Mouse (Mus musculus): ENCODE measurements at regions not wholly inside any gene's neighbourhood (a gene's known extent, or its start where the extent isn't known, plus 50 kb on each side); places are given as distances from the start of the nearest gene placed in this dataset.
A peak's percentile ranks its signal among the peaks of the same experiment; 100 is the strongest.

GRCm38 (mm10) chr8:64421502-64422199 lies 215.6 kb upstream of the Tll1 start:
- no peak for DNase-seq

- no peak for DNase-seq
These were observed 206.6 kb upstream of the Tll1 start for GRCm38 (mm10) chr8:64412488-64413188.

- DNase-seq = no peak
These were observed 200.9 kb upstream of the Tll1 start for GRCm38 (mm10) chr8:64406775-64407490.

- no peak for DNase-seq
These were observed 193.5 kb upstream of the Tll1 start for GRCm38 (mm10) chr8:64399554-64399953.

GRCm38 (mm10) chr8:64397876-64398275 lies 191.8 kb upstream of the Tll1 start:
- peak in 1 of 2 experiments; percentile 5 for DNase-seq

- peak; percentile 60 to 74 for DNase-seq
These were observed 189.7 kb upstream of the Tll1 start for GRCm38 (mm10) chr8:64395816-64396215.

- DNase-seq = no peak
These were observed 183.4 kb upstream of the Tll1 start for GRCm38 (mm10) chr8:64389488-64389887.

- no peak for DNase-seq
These were observed 182.2 kb upstream of the Tll1 start for GRCm38 (mm10) chr8:64388299-64388698.

- no peak for DNase-seq
These were observed 173.8 kb upstream of the Tll1 start for GRCm38 (mm10) chr8:64379732-64380349.

- no peak for DNase-seq
These were observed 171.8 kb upstream of the Tll1 start for GRCm38 (mm10) chr8:64377830-64378229.

- DNase-seq = no peak
These were observed 169.4 kb upstream of the Tll1 start for GRCm38 (mm10) chr8:64375509-64375908.

- no peak for DNase-seq
These were observed 168.9 kb upstream of the Tll1 start for GRCm38 (mm10) chr8:64374980-64375379.

GRCm38 (mm10) chr8:64369973-64370372 lies 163.9 kb upstream of the Tll1 start:
- peak in 1 of 2 experiments; percentile 8 for DNase-seq

- no peak for DNase-seq
These were observed 161.8 kb upstream of the Tll1 start for GRCm38 (mm10) chr8:64367906-64368305.

GRCm38 (mm10) chr8:64366974-64367266 lies 160.8 kb upstream of the Tll1 start:
- no peak for DNase-seq

GRCm38 (mm10) chr8:64366226-64366973 lies 160.3 kb upstream of the Tll1 start:
- no peak for DNase-seq

GRCm38 (mm10) chr8:64357092-64357491 lies 151.0 kb upstream of the Tll1 start:
- no peak for DNase-seq

- no peak for DNase-seq
These were observed 142.1 kb upstream of the Tll1 start for GRCm38 (mm10) chr8:64348082-64348646.

- DNase-seq = no peak
These were observed 141.4 kb upstream of the Tll1 start for GRCm38 (mm10) chr8:64347490-64347889.

GRCm38 (mm10) chr8:64346428-64346827 lies 140.4 kb upstream of the Tll1 start:
- DNase-seq = no peak

GRCm38 (mm10) chr8:64344933-64345332 lies 138.9 kb upstream of the Tll1 start:
- no peak for DNase-seq

GRCm38 (mm10) chr8:64343600-64343999 lies 137.5 kb upstream of the Tll1 start:
- DNase-seq = no peak

All from kidney, postnatal 36 days (tissue).